Comparison of ENCODE assay signal across 19 mouse cellular contexts in the genomic region with DNA sequence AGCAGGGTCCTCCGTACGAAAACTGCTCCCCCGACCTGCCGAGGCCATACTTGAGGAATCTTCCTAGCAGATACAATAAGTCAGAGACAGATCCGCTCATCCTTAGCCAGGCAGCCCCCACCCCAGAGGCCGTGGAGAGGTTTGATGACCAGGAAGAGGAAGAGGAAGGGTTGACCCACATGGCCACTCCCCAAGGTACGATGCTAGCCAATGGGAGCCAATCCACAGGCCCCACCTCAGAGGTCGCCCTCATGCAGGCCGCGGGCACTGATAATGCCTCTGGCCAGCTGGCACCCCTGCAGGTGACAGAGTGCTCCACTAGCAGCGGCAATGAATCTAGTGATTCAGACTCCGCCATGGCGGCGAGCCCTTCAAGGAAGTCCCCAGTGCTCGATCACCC.
DNase-seq lines count a peak whose midpoint lies in the region; ATAC-seq and TF ChIP-seq lines count a peak whose summit lies in the region.
"Had no signal": no experiment of that assay in that cellular context is flagged by ENCODE, and none has a peak within 500 bp of the region (broad histone marks: within the 10 kb centered on the region; RNA-seq: fewer than 3 reads in every experiment).

No protein-coding gene starts in this region.

- H3K4me2 ChIP-seq in hindbrain, embryonic 13.5 days = no peak overlapping the region
- H3K4me2 ChIP-seq in midbrain, embryonic 16.5 days (ENCODE audit: low read length) = no peak overlapping the region
- no peak overlapping the region for H3K4me2 ChIP-seq in midbrain, embryonic 15.5 days
- H3K4me2 ChIP-seq: forebrain, embryonic 15.5 days; hindbrain, embryonic 15.5 days had no signal

- 95% methylated on average over 15 of the region's 15 CpGs for WGBS in hindbrain, embryonic 10.5 days
- WGBS in hindbrain, embryonic 13.5 days = 95% methylated on average over 15 of the region's 15 CpGs
- WGBS in midbrain, embryonic 16.5 days = 93% methylated on average over 15 of the region's 15 CpGs
- 95% methylated on average over 15 of the region's 15 CpGs for WGBS in midbrain, embryonic 15.5 days

- ATAC-seq in hindbrain, embryonic 13.5 days (ENCODE audit: low FRiP score) = no peak
- 0 out of 2 replicates have a peak, but pooled peaks have one; percentile 25 for ATAC-seq in midbrain, embryonic 16.5 days
- ATAC-seq in midbrain, embryonic 15.5 days (replicated peaks) = no peak
- 0 out of 2 replicates have a peak, but pooled peaks have one; percentile 9 for ATAC-seq in granulocyte monocyte progenitor cell, adult 5-6 weeks (replicated peaks; ENCODE audit: poor library complexity, severe bottlenecking)
- ATAC-seq: forebrain, embryonic 15.5 days; inflammation-experienced regulatory T-cells, adult 6 months; intestine, postnatal 0 days had no signal

- H3K4me3 ChIP-seq in hindbrain, embryonic 10.5 days = no peak overlapping the region
- no peak overlapping the region for H3K4me3 ChIP-seq in hindbrain, embryonic 13.5 days
- no peak overlapping the region for H3K4me3 ChIP-seq in midbrain, embryonic 16.5 days (ENCODE audit: low read depth, low read length)
- H3K4me3 ChIP-seq in midbrain, embryonic 15.5 days = no peak overlapping the region
- peak overlapping the region; percentile 43 for H3K4me3 ChIP-seq in ES-Bruce4 (ENCODE audit: low read depth, low read length)
- H3K4me3 ChIP-seq: embryonic facial prominence, embryonic 10.5 days; forebrain, embryonic 10.5 days; forebrain, embryonic 15.5 days; hindbrain, embryonic 15.5 days had no signal

- no peak for DNase-seq in hindbrain, embryonic 10.5 days (ENCODE audit: low spot score)
- no peak for DNase-seq in urinary bladder, adult 2 months (ENCODE audit: low spot score)
- DNase-seq: adrenal gland, adult 8-10 months; adrenal gland, postnatal 36 days; cerebellum, adult 2 months; cerebellum, postnatal 10 days; heart, postnatal 10 days; heart, postnatal 4 days had no signal

- TF ChIP-seq CTCF in ES-Bruce4 (IDR thresholded peaks at IDR 0.05; ENCODE audit: low read depth, low read length) = no peak

- H3K27ac ChIP-seq in hindbrain, embryonic 10.5 days = 0 out of 2 replicates have a peak overlapping the region, but pooled peaks have one; percentile 23
- H3K27ac ChIP-seq in hindbrain, embryonic 13.5 days = no peak overlapping the region
- no peak overlapping the region for H3K27ac ChIP-seq in midbrain, embryonic 16.5 days (ENCODE audit: low read length)
- H3K27ac ChIP-seq in midbrain, embryonic 15.5 days = no peak overlapping the region
- no peak overlapping the region for H3K27ac ChIP-seq in ES-Bruce4 (ENCODE audit: insufficient read depth, low read length)
- H3K27ac ChIP-seq: embryonic facial prominence, embryonic 10.5 days; forebrain, embryonic 10.5 days; forebrain, embryonic 15.5 days; hindbrain, embryonic 15.5 days had no signal

- H3K4me1 ChIP-seq in hindbrain, embryonic 10.5 days (replicated peaks) = peaks cover 27% of the 10 kb centered on the region
- peaks cover 18% of the 10 kb centered on the region for H3K4me1 ChIP-seq in hindbrain, embryonic 13.5 days (replicated peaks)
- no peaks in the 10 kb centered on the region for H3K4me1 ChIP-seq in midbrain, embryonic 16.5 days (ENCODE audit: control insufficient read depth, insufficient read depth, low read length)
- H3K4me1 ChIP-seq in midbrain, embryonic 15.5 days = peaks cover 4% of the 10 kb centered on the region; the same call in 1 of the 2 replicates
- no peaks in the 10 kb centered on the region for H3K4me1 ChIP-seq in ES-Bruce4 (ENCODE audit: control insufficient read depth, insufficient read depth, low read length)
- H3K4me1 ChIP-seq: forebrain, embryonic 15.5 days; hindbrain, embryonic 15.5 days had no signal

- no peak overlapping the region for H3K9ac ChIP-seq in hindbrain, embryonic 13.5 days
- no peak overlapping the region for H3K9ac ChIP-seq in midbrain, embryonic 16.5 days (ENCODE audit: low read depth, low read length)
- no peak overlapping the region for H3K9ac ChIP-seq in midbrain, embryonic 15.5 days
- no peak overlapping the region for H3K9ac ChIP-seq in ES-Bruce4 (ENCODE audit: low read depth, poor library complexity, severe bottlenecking)
- H3K9ac ChIP-seq: forebrain, embryonic 15.5 days; hindbrain, embryonic 15.5 days had no signal

- peaks cover 60% of the 10 kb centered on the region for H3K36me3 ChIP-seq in hindbrain, embryonic 10.5 days
- peaks cover 55% of the 10 kb centered on the region for H3K36me3 ChIP-seq in hindbrain, embryonic 13.5 days
- H3K36me3 ChIP-seq in midbrain, embryonic 16.5 days (ENCODE audit: control insufficient read depth, insufficient read depth, low read length) = peaks cover 22% of the 10 kb centered on the region
- H3K36me3 ChIP-seq in midbrain, embryonic 15.5 days (replicated peaks) = peaks cover 25% of the 10 kb centered on the region
- no peaks in the 10 kb centered on the region for H3K36me3 ChIP-seq in ES-Bruce4 (ENCODE audit: control insufficient read depth, insufficient read depth, low read length, poor library complexity, severe bottlenecking)

- H3K9me3 ChIP-seq in hindbrain, embryonic 10.5 days = no peaks in the 10 kb centered on the region
- H3K9me3 ChIP-seq in hindbrain, embryonic 13.5 days = no peaks in the 10 kb centered on the region
- H3K9me3 ChIP-seq in midbrain, embryonic 16.5 days (replicated peaks; ENCODE audit: control insufficient read depth, low read length, poor library complexity, severe bottlenecking) = no peaks in the 10 kb centered on the region
- H3K9me3 ChIP-seq in midbrain, embryonic 15.5 days = no peaks in the 10 kb centered on the region
- H3K9me3 ChIP-seq in ES-Bruce4 (replicated peaks; ENCODE audit: control insufficient read depth, insufficient read depth, low read length, poor library complexity, severe bottlenecking) = no peaks in the 10 kb centered on the region
- H3K9me3 ChIP-seq: embryonic facial prominence, embryonic 10.5 days; forebrain, embryonic 10.5 days; forebrain, embryonic 15.5 days; hindbrain, embryonic 15.5 days had no signal

- TF ChIP-seq POLR2A in ES-Bruce4 (IDR thresholded peaks at IDR 0.05; ENCODE audit: insufficient read depth, low read length) = no peak

- H3K27me3 ChIP-seq in hindbrain, embryonic 10.5 days (ENCODE audit: insufficient read depth, poor library complexity, severe bottlenecking) = no peaks in the 10 kb centered on the region
- H3K27me3 ChIP-seq in hindbrain, embryonic 13.5 days = no peaks in the 10 kb centered on the region
- no peaks in the 10 kb centered on the region for H3K27me3 ChIP-seq in midbrain, embryonic 16.5 days (ENCODE audit: control insufficient read depth, insufficient read depth, low read depth, low read length)
- no peaks in the 10 kb centered on the region for H3K27me3 ChIP-seq in midbrain, embryonic 15.5 days (replicated peaks)
- no peaks in the 10 kb centered on the region for H3K27me3 ChIP-seq in ES-Bruce4 (ENCODE audit: control insufficient read depth, insufficient read depth, low read length, poor library complexity, severe bottlenecking)
- H3K27me3 ChIP-seq: forebrain, embryonic 15.5 days; hindbrain, embryonic 15.5 days had no signal

- TF ChIP-seq EP300 in ES-Bruce4 (IDR thresholded peaks at IDR 0.05; ENCODE audit: insufficient read depth, low read depth, low read length) = no peak

Comparison
In these comparisons a context has a peak if more than half of its experiments do, and no peak if none do; other contexts are left out.
1. ATAC-seq: peak in midbrain, embryonic 16.5 days (single experiment) and granulocyte monocyte progenitor cell, adult 5-6 weeks (single experiment); none in hindbrain, embryonic 13.5 days (single experiment) and midbrain, embryonic 15.5 days (single experiment).